Mouse (Mus musculus) common myeloid progenitor, adult 5-6 weeks (primary cell): ENCODE results near the gene Dnm3. TPM values are rescaled to one million over a fixed set of nuclear protein-coding genes. Genes with fewer than 3 reads are reported as not detected.

ENCODE experiments used
- ATAC-seq: replicated peaks from 2 replicates; pipeline ENCODE4 v1.8.0; 2016; ENCODE audit warnings: low read depth, mild to moderate bottlenecking, moderate TSS enrichment, inconsistent platforms; ENCODE audit not compliant: poor library complexity, severe bottlenecking
- total RNA-seq: library from RNA; stranded (forward); fragments of 200-1000, 187-1606 nt; gene quantifications from 2 replicates; pipeline ENCODE4 v1.2.3, GENCODE M21; 2017

Gene Dnm3
- total RNA-seq, 1 experiment from 2014 or later: not detected

GRCm38 (mm10) chr1:161979536-161979935 lies 498.3 kb downstream of the Dnm3 start, which contains the start of gene 4930558K02Rik:
Gene 4930558K02Rik (minus strand): TSS chr1:161979636.
- no peak for ATAC-seq

GRCm38 (mm10) chr1:161978173-161978700 lies 499.6 kb downstream of the Dnm3 start:
- ATAC-seq: no peak

- ATAC-seq: no peak
Observed at GRCm38 (mm10) chr1:161977331-161977730, 500.5 kb downstream of the Dnm3 start.

- ATAC-seq: peak; percentile 93
Observed at GRCm38 (mm10) chr1:161976255-161977182, 501.3 kb downstream of the Dnm3 start.

- ATAC-seq: no peak
Observed at GRCm38 (mm10) chr1:161972233-161972632, 505.6 kb downstream of the Dnm3 start.

- ATAC-seq: no peak
Observed at GRCm38 (mm10) chr1:161970874-161971273, 507.0 kb downstream of the Dnm3 start.

DNA sequence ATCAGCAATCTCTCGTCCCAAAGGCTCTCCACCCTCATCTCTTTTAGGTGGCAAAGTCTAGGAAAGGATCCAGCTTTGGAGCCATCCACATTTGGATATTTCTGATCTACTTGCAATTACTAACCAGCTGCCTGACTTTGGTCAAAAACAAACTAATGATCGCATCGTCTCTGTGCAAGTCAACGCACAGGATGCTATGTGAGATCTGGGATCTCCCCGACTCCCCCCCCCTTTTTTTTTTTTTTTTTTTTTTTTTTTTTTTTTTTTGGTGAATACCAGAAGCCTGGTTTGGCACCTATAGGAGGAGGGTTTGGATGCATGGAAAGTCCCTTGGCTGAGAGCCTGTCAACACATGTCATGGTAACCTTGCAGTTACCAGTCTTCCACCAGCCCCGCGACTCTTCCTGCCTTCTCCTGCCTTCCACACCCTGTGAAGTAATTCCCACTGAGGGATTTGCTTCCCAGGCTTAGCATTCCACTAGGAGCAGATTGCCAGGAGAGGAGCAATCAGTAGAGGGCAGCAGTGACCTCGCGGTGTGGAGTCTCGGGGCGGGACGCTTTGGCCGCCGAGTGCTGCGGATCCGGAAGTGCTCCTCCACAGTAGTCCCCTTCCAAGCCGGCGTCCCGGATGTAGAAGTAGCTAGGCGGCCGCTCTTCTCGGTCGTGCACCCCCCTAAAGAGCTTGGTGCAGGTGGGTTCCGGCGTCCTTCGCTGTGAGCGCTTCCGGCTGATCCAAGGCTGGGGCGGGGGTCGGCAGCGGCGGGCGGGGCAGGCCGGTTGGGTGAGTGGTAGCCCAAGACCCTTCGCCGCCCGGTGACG lies 509.0 kb downstream of the Dnm3 start, which contains the start of gene Pigc:
TSS of gene Pigc (plus strand) at position 598 of the 819 bp plus-strand sequence.
- peak; percentile 96 for ATAC-seq

- ATAC-seq: peak; percentile 26; the same call in 1 of the 2 replicates
Observed at GRCm38 (mm10) chr1:161967936-161968335, 509.9 kb downstream of the Dnm3 start.

GRCm38 (mm10) chr1:161962465-161963377 lies 515.1 kb downstream of the Dnm3 start:
- ATAC-seq: peak; percentile 89

- ATAC-seq: no peak
Observed at GRCm38 (mm10) chr1:161957964-161958950, 519.6 kb downstream of the Dnm3 start.

- no peak for ATAC-seq
Observed at GRCm38 (mm10) chr1:161955846-161956245, 522.0 kb downstream of the Dnm3 start.

DNA sequence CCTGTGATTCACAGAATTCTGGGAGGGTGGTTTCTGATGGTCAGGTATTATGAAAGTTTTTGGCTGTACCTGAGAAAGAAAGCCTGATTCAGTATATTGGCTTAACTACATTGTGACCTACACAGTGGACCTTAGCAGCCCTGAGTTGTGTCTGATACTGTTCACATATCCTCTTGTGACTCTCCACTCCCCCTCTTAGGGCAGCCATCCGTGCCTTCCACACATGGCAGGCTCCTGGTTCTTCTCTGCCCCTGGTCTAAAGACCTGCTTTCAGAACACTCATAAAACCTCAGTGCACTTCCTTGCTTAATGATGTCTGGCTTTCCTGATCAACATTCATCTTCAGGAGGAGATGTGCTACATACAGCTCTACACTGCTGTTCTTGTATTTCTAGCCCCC lies 525.2 kb downstream of the Dnm3 start:
- ATAC-seq: no peak

GRCm38 (mm10) chr1:161951009-161951779 lies 526.6 kb downstream of the Dnm3 start:
- no peak for ATAC-seq

DNA sequence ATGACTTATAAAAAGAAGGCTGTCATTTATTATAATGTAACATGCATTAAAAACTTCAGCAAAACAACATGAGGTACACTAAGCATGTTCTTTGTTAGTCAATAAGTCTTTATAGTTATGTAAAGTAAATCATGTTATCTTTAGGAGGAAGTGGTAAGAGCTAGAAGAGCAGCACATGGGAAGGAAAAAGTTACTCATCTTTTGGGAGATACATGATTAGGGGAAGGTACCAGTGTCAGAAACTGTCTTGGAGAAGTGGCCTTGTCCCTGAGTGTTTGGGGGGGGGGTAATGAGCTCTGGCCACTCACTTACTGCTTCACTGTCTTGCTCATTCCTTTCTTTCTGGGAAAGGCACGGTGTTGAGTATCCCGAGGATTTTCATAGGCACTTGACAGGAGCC lies 535.8 kb downstream of the Dnm3 start:
- ATAC-seq: 0 out of 2 replicates have a peak, but pooled peaks have one; percentile 22
